Mouse (Mus musculus): ENCODE measurements around the gene Morf4l1.

Morf4l1 gene

DNA sequence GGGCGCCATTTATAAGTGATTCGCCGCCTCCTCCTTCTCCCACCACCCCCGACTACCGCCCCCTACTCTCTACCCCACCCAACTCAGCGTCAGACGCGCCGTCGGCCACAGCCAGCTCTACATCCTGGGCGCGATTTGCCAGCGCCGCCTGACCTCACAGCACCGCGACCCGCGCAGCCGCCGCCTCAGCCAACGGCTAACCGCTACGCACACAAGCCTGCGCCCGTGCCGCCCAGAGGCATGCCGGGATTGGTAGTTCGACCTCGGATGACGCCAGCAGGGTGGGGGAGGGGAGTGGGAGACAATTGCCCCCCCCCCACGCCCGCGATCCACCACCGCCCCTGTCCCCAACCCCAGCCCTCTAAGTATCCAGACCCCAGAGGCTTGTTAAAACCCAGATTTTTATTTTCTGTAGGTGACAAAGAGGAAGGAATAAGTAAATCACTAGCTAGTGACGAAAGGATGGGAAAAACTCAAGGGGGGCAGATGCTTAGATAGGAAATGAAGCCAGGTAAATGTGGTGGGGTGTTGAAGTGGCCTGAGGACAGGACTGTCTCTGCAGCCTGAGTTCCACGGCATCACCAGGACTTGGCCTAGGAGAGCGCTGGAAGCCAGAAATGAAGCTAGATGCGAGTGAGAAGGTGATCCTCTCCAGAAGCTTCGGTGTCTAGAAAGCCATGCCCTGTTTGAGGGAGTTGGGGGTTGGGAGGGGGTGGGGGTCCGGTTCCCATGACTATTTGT is at the start of gene Morf4l1:
Gene Morf4l1, minus strand, starts transcription at position 208 of the 741 bp plus-strand sequence.
- DNase-seq (ENCODE audit: low read depth): peak; percentile 97

DNA sequence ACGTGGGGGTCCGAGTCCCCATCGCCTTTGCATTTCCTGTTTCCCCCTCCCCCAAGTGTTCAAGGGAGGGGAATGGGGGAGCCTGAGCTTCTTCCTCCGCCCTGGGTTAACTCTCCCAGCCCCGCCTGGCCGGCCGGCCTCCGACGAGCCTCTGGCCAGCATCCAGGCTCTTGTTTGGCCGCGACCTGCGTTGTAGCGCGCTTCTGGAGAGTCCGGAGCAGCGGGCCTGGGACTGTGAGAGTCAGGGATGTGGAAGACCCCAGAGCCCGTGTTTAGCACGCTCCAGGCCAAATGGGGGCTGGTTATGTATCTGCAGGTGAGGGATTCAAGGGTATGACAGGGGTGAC is 49.1 kb upstream of the Morf4l1 start:
- no peak for DNase-seq (ENCODE audit: low read depth)

DNA sequence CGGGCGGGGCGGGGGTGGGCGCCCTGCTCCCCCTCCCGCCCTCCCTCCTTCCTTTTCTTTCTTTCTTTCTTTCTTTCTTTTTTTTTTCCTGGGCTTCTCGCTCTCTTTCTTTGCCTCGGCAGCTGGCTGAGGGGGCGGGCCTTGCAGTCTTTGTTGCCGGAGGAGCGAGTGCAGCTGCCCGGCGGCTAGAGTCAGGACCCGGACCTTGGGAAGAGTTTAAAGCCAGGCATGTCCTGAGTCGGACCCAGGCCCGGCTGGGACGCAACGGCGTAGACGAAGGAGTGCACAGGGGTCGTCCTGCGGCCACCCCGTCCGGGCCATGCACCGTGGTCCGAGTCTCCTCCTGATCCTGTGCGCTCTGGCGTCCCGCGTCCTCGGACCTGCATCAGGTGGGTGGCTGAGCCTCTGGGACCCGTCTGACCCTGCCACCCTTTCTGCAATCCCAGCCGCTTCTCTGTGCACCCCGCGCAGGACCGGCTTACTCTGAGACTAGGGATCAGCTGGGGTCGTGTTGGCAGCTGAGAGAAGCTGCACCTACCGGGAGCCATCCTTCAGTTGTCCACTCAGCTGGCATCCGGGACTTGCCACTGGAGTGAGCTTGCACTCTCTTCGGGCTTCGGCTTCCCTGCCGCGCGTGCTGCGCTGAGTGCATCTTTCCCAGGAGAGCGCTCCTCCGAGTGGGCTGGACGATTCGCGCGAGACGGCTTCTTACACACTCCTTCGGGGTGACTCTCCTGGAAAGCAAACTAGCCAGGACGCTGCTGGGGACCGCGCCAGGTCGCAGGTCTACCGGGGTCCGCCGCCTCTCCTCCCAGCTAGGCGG is 48.6 kb upstream of the Morf4l1 start, which contains the start of gene Adamts7:
Gene Adamts7, plus strand, starts transcription at position 144 of the 823 bp plus-strand sequence.
- peak; percentile 4 for DNase-seq (ENCODE audit: low read depth)

DNA sequence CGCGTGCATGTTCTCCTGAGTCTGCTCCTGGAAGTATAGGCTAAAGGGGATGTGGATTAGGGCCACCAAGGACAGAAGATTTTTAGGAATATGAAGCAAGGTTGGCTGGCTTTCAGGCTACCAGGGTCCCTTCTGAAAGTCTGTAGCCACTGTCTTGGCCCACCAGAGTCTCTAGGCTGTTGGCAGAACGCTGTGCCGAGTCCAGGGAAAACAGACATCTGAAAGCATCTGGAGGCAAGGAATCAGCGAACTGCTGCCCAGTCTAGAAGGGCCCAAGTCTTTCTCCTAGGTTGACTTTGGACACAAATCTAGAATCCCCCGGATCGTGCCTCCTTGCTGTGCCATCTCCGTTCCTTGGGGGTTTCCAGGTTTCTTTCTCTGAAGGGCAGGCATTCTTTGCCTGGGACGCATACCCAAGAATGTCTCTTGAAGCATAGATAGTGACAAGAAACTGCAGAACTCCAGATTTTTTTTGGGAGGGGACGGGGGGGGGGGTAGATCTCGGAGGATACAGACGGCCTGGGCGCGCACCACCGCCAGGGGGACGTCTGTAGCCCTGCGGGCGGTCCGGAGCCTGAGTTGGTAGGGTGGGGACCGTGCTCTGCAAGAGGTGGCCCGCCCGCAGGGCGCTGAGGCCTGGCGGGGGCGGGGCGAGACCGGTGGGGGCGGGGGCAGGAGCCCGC is 47.8 kb upstream of the Morf4l1 start:
- DNase-seq (ENCODE audit: low read depth): no peak

DNA sequence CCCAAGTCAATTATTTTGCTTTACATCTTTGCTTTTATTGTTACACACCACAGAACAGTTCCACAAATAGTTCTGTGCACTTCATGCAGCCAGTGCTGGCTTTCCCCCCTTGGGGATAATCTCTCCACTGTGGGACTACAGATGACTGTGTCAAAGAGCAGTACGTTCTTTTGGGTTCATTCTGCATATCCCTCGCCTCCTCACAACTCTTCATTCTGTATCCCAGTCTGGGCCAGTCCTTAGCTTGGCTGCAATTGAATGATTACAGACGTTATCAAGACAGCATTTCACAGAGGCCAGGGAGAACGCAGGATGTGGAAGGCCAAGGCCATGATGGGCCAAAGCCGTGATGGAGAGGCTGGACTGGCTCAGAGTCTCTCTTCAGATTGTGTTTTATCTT is 32.3 kb upstream of the Morf4l1 start:
- no peak for DNase-seq (ENCODE audit: low read depth)

DNA sequence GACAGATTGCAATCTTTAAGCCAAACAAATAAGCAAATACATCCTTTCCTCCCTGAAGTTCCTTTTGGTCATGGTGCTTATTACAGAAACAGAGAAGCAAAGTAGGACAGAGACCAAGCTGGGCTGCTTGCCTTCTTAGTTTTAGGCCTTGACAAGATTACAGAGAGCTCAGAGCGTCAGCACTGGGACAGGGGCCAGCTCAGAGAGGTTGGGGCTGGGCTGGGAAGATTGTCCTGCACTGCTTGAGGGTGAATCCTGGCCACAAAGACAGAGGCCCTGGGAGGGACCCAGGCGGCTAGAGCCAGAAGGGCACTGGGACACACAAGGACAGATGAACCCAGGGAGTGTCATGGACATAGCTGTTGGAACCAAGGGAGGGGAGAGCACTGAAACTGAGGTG is 31.2 kb upstream of the Morf4l1 start:
- DNase-seq (ENCODE audit: low read depth): no peak

- no peak for DNase-seq (ENCODE audit: low read depth)
Measured at GRCm38 (mm10) chr9:90136678-90136965, 22.0 kb upstream of the Morf4l1 start.

GRCm38 (mm10) chr9:90135963-90136677 is 21.5 kb upstream of the Morf4l1 start:
- DNase-seq (ENCODE audit: low read depth): no peak

DNA sequence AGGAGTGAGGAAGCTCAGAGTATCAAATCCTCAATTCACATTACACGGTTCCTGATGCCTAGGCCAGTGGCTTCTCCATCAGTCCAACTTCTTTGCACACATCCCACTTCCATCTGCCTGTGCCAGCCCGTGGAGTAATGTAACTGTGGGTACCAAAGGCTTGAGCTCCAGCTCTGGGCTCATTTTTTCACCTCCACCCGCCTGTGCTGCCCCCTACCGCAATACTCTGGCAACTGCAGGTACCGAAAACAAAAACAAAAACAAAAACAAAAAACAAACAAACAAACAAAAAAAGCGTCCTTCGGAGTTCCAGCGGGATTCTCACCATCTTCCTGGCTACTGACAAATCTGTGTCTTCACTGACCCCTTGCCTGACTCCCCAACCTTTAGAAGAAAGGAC is 20.9 kb upstream of the Morf4l1 start:
- DNase-seq (ENCODE audit: low read depth): no peak

GRCm38 (mm10) chr9:90133562-90134355 is 19.2 kb upstream of the Morf4l1 start:
- DNase-seq (ENCODE audit: low read depth): no peak

- DNase-seq (ENCODE audit: low read depth): no peak
Measured at GRCm38 (mm10) chr9:90128636-90129201, 14.1 kb upstream of the Morf4l1 start.

GRCm38 (mm10) chr9:90127146-90127545 is 12.6 kb upstream of the Morf4l1 start:
- DNase-seq (ENCODE audit: low read depth): no peak

- peak; percentile 92 for DNase-seq (ENCODE audit: low read depth)
Measured at GRCm38 (mm10) chr9:90126260-90127010, 11.9 kb upstream of the Morf4l1 start.

- no peak for DNase-seq (ENCODE audit: low read depth)
Measured at GRCm38 (mm10) chr9:90125416-90126099, 11.0 kb upstream of the Morf4l1 start.

DNA sequence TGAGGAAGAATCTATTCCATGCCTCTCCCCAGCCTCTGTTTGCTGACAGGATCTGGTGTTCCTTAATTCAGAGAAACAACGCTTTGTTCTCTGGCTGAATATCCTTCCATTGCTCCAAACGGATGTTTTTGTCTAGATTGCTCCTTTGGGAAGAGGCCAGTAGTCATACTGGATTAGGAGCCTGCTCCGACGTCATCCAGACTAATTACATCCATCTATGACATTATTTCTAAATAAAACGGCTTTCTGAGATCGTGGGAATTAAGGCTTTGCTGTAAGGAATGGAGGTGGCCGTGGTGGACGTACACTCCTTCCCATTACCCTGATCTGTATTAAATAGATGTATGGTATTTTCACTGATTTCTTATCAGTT is 10.3 kb upstream of the Morf4l1 start:
- DNase-seq (ENCODE audit: low read depth): no peak

GRCm38 (mm10) chr9:90124156-90124872 is 9.7 kb upstream of the Morf4l1 start:
- DNase-seq (ENCODE audit: low read depth): no peak

DNA sequence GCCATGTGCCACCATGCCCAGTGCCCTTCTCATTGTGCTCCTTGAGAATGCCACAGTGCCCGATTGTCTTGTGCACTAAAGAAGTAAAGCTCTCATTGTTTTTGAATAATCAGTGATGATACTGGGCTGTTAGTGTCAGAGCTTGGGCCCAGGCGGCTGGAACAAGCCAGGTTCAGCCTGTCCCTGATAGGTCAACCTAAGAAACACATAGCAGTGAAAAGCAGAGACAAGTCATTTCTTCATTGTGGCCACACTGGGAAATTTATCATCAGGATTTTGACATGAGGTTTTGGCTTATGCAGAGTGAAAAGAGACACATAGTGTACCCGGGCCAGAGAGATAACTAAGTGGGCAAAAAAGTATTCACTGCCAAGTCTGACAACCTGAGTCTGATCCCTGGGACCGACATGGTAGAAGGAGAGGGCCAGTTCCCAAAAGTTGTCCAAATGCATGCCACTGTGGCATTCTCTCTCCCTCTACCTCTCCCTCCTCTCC is 7.7 kb upstream of the Morf4l1 start:
- DNase-seq (ENCODE audit: low read depth): no peak

DNA sequence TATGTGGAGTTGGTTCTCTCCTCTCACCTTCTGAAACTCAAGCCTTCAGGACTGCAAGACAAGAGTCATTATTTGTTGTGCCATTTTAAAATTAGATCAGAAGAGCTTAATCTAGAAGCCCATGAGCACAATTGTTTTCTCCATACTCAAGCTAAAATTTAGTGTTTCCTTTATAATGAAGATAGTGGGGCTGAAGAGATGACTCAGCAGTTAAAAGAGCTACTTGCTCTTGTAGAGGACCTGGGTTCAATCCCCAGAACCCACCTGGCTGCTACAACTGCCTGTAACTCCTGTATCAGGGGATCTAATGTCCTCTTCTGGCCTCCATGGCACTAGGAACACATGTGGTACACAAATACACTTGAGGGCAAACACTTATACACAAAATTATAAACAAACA is 2.7 kb upstream of the Morf4l1 start:
- DNase-seq (ENCODE audit: low read depth): no peak

DNA sequence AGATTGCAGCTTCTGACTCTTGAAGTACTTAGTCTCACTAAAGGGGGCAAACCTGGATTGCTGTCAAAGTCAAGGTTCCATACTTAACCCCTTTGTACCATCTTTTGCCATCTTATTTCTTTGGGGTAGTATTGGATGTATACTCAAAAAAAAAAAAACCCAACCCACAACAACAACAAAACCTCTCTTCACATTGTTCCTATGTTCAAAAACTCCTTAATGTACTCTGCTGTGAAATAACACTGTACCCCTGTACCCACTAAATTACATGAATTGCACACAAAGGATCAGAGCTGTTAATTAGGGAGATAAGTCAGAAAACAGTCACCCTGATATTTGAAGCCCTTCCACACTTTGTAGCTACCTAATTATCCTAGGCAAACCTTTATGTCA is 730 bp upstream of the Morf4l1 start:
- DNase-seq (ENCODE audit: low read depth): no peak

All from naive thymus-derived CD4-positive, alpha-beta T cell, adult 2 months (primary cell).